Mouse (Mus musculus) telencephalon, adult 2 months (tissue): ENCODE measurements around the gene Tbcb.
"Not testable (repeated sequence)": the region's sequence is repeated elsewhere in the genome, so short reads cannot be mapped to it uniquely, and the experiment has no call there.

Experiments used
- DNase-seq: peaks from one replicate; pipeline ENCODE4 v3.0.0-alpha.2; 2011; ENCODE audit warnings: low read depth, low spot score

The Tbcb gene

DNA sequence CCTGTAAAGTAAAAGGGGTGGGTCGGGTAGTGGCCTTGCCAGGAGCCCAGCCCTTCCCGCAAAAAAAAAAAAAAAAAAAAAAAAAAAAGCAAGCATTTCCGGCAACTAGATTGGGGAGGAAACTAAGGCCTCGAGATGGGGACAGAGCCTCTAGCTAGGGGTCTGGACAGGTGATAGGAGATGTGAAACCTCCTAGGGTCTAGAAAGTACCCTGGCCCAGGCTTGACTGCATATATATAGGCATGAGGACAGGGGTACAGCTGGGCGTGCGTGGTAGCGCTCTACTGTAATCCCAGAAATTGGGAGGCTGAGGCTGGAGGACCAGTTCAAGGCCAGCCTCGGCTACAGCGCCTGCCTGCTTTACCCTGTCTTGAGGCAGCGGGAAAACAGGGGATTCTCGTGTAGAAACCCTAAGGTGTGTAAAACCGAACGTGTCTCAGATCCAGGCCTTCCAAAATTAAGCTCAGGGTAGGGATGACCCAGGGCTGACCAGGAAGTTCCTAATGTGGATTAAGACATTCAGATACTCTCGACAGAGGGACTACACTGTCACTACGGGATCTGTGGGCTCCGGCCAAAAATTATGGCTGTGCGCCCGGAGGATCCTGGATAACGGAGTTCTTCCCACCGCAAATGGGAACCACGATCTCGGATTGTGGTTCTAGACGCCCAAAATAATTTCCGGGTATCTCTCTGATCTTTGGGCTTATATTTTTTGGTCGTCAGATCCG is 37.8 kb downstream of the Tbcb start:
- DNase-seq = peak; percentile 23

DNA sequence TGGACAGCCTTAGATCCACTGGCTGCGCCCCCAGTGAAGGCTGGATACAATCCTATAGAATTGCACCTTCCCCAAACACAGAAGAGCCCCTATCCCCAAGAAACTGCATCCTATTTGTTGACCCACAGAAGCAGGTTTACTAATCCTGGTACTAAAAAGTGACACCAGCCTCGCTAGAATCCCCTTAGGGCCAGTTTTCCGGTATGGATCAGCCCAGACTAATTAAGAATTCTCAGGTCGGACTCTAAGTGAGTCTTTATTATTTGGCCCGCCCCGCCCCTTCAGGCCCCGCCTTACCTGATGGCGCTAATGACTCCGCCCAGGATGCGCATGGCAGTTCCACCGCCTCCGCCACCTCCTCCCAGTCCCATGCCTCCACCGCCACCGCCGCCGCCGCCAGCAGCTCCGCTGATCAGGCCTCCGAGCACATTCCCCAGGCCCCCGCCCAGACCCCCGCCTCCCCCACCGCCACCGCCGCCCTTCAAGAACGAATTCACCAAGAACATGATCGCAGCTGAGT is 38.4 kb downstream of the Tbcb start:
- DNase-seq = peak; percentile 32

DNA sequence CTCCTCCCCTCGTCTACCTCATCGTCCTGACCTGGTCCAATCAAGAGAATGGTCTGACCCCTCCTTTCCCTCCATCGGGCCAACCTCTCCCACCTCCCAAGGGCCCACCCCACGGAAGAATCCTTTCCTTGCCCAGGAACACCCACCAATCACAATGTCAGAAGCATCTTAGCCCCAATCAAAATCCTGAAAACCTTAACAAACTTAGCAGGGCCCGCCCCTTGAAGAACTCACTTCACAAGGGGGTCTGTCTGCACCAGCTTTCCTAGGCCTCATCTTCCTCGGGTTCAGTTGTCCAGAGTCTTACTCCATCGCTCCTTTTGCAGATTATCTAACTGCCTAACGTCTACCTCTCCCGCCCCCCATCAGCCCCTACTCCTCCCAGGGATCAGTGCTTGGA is 39.1 kb downstream of the Tbcb start:
- DNase-seq = no peak

DNA sequence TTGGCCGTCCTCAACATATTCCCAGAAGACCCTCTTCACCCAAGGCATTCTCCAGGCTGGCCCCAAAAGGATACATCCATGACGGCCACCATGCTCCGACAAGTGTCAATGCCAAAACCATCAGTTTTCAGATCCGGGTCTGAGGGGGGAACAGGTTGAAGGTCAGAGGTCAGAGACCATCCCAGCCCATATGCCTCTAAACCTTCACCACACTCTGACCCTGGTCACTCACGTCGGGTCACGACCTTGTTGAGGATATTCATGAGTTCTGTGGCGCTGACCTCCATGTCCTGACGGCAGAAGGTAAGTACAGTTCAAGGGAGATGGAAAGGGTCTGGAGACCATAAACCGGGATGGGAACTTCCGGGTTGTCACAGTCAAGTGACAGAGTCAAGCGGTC is 40.0 kb downstream of the Tbcb start:
- no peak for DNase-seq

DNA sequence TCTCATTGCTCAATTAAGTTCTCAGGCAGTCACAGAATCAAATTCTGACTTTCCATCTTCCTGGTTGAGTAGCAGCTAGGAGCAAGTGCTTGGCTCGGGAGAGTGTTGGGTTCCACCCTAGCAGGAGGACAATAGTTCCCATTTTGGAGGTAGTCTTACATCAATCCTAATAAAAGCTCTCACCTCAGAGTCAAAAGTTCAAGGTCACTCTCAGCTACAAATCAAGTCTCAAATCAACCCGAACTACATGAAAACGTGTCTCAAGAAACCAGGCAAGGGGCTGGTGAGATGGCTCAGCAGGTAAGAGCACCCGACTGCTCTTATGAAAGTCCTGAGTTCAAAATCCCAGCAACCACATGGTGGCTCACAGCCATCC is 43.0 kb downstream of the Tbcb start:
- DNase-seq = no peak

DNA sequence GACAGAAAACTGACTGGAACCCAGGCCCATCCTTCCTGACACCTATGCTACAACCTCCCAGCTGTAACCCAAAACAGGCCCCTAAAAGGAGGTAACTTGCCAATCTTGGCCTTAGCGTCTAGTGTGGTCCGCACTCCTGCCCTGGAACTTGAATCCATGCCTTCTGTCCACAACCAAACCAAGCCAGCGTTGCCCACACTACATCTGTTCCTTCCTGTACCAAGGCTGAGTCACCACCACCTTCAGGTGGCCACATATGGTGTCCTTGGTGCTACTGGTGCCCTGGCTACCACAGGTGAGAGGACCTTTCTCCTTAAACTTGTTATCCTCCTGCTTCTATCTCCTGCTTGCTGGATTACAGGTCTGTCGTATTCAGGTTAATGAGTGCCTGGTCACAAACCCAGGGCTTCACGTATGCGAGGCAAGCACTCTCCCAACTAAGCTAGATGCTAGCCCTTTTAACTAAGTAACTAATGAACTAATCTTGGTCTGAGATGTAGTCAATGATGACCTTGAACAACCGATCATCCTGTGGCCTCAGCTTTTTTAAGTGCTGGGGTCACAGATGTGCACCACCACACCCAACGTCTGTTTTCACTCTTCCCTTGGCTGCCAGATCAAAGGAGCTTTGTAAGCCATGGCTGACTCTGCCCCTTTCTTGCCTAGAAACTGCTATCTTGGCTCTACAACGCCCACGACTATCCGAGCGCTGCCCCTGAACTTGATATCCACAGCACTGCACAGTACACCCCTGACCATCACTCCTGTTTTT is 43.5 kb downstream of the Tbcb start:
- DNase-seq = no peak

DNA sequence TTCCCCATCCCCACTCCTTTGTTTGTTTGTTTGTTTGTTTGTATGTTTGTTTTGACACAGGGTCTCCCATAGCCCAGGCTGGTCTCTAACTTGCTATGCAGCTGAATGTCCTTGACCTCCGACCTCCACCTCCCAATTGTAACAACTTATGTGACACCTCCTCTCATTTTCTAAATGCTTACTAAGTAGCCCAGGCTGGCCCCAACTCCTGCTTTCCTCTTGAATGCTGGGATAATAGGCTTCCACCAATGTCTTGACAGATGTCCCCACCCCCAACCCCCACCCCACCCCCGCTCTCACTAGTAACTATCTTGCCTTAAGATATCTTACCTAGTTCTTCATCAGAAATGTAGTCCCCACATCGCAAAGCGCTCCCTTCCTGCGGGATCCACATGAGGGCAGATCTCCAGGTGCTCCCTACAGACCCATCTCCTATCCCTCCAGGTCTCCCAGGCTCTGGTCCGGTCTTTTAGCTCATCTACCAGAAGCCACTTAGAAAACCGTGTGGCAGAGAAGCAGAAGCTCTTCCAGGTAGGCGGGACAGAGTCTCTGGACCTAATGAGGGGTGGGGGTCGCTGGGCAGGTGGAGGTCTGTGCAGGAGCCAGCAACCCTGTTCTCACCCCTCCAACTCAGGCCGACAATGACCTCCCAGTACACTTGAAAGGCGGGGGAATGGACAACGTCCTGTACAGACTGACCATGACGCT is 47.3 kb downstream of the Tbcb start:
- DNase-seq = no peak

DNA sequence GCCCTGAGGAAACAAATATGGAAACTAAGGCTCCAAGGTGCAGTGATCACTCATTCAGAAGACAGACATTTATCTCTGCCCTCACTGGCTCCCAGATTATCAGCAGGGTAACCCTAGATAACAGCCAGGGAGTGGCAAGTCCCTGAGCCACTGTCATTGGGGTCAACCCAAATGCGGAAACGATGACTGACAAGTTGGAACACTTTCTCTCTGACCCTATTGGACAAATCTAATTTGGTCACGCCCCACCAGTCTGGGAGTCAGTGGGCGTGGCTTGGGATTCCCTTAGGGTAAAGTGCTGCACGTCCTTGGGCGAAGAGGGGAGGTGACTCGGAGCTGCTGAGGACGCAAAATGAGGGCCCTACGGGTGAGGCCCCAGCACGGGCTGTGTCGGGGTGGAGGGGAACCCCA is 48.2 kb downstream of the Tbcb start, which contains the start of gene Cox7a1:
TSS of gene Cox7a1 (plus strand) at position 266 of the 411 bp plus-strand sequence.
- peak; percentile 16 for DNase-seq

DNA sequence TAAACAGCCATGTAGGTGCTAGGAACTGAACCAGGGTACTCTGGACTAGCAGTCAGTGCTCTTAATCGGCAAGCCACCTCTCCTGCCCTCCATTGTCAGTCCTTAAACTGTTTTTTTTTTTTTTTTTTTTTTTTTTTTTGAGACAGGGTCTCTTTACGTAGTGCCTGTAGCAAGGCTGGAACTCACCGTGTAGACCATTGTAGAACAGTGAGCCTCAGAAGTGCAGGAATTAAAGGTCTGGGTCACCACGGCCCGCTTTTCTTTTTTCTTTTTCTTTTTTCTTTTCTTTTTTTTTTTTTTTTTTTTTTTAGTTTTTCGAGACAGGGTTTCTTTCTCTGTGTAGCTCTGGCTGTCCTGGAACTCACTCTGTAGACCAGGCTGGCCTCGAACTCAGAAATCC is 48.9 kb downstream of the Tbcb start:
- DNase-seq = not testable (repeated sequence)

DNA sequence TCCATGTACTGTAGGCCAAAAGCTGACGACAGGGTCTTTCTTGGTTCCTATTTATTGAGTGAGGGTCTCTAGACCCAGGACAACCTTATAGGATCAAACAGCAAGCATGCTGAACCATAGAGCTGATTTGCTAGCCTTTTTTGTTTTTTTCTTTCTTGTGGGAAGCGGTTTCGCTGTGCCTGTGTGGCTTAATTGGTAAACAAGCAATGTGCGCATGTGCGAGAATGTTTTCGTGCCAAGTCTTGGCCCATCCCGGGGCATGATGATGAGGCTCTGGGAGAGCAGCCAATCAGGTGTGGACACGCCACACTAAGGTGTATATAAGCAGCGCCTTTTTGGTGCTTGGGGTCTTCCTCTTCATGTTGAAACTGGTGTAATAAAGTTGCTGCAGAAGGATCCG is 50.1 kb downstream of the Tbcb start:
- not testable (repeated sequence) for DNase-seq

DNA sequence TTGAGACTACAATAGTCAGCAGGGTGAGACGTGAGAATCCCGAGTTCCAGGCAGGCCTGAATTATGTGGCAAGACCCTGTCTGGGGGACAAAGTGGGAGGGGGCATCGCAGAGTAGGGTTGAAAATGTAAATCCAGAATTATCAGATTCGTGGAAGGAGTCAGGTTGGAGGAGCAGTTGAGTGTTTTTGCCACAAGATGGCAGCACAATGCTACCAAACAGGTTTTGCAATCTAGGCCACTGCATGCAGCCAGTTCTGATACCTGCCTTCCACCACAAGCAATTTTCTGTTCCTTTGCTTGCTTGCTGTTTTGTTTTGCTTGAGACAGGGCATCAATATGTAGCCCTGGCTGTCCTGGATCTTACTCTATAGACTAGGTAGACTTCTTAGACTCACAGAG is 50.8 kb downstream of the Tbcb start:
- peak; percentile 51 for DNase-seq

DNA sequence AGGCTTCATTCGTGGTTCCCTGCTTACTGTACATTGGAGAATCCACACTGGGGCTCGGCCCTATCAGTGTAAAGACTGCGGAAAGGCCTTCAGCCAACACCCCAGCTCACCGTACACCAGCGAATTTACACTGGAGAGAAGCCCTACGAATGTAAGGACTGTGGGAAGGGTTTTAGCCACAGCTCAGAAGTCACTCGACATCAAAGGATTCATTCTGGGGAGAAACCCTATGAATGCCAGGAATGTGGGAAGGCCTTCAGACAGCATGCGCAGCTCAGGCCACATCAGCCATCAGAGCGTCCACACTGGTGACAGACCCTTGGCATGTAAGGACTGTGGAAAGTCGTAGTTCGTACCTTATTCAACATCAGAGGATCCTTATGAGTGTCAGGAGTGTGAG is 53.8 kb downstream of the Tbcb start:
- DNase-seq = no peak

DNA sequence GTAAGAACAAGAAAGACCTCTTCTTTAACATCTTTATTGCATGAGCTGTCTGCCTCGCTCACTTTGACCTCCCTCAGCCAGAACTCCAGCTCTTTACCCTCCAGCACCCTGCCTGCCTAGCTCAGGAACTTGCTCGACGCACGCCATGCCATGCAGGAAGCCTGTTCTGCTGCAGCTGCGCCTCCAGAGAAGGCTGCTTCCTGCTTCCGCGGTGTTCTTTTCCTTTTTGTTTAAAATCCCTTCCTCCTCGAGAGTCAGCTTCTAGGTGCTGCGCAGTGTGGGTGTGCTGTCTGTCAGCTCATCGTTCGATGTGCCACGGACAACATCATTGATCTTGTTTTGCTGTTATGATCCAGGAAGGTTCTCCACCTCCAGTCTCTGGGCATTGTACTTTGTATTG is 55.6 kb downstream of the Tbcb start:
- no peak for DNase-seq
